Mouse (Mus musculus) heart, embryonic 16.5 days (tissue): ENCODE measurements around the gene Pomc. TPM values are rescaled to one million over a fixed set of nuclear protein-coding genes. Genes with fewer than 3 reads are reported as not detected.
A peak's percentile ranks its signal among the peaks of the same experiment; 100 is the strongest.

Experiments
- ATAC-seq: fragments of 200-750 bp; cut with Nextera tagmentation; replicated peaks from 2 replicates; pipeline ENCODE4 v1.8.0; 2017; ENCODE audit warnings: moderate number of reproducible peaks; ENCODE audit not compliant: insufficient read depth, low FRiP score; ENCODE audit errors: extremely low read depth
- H3K27ac ChIP-seq: fragments of 300-500 bp; sonication (generic); 2 replicates; pipeline ENCODE4 v1.5.1; 2014; ENCODE audit warnings: mild to moderate bottlenecking, low read length, control low read depth, moderate library complexity
- H3K27me3 ChIP-seq: fragments of 300-500 bp; sonication (generic); 2 replicates; pipeline ENCODE4 v1.6.1; 2014; ENCODE audit warnings: low read length, mixed read lengths; ENCODE audit not compliant: control insufficient read depth, insufficient read depth
- H3K36me3 ChIP-seq: fragments of 300-500 bp; sonication (generic); 2 replicates; pipeline ENCODE4 v1.6.1; 2014; ENCODE audit not compliant: control insufficient read depth, insufficient read depth
- H3K4me1 ChIP-seq: fragments of 300-500 bp; sonication (generic); 2 replicates; pipeline ENCODE4 v1.6.1; 2014; ENCODE audit warnings: low read length, mixed read lengths; ENCODE audit not compliant: control insufficient read depth, insufficient read depth
- H3K4me2 ChIP-seq: fragments of 300-500 bp; sonication (generic); 2 replicates; pipeline ENCODE4 v1.6.1; 2014; ENCODE audit warnings: low read depth, mild to moderate bottlenecking, control low read depth, low read length
- H3K4me3 ChIP-seq: fragments of 300-500 bp; sonication (generic); 2 replicates; pipeline ENCODE4 v1.5.1; 2014; ENCODE audit warnings: mild to moderate bottlenecking, control low read depth, low read length
- H3K9ac ChIP-seq: fragments of 300-500 bp; sonication (generic); 2 replicates; pipeline ENCODE4 v1.6.1; 2014; ENCODE audit warnings: low read length, control low read depth
- H3K9me3 ChIP-seq: fragments of 300-500 bp; sonication (generic); replicated peaks from 2 replicates; pipeline ENCODE4 v1.6.1; 2016; ENCODE audit warnings: low read length; ENCODE audit not compliant: control insufficient read depth
- WGBS: fragments of 180-500 bp; shearing (Covaris S2); extraction: QIAGEN DNeasy Blood & Tissue Kit; methylation state at CpG from one replicate; pipeline ENCODE4 v1.1.7; 2014; 5-methylcytosine and 5-hydroxymethylcytosine counted together
- polyA plus RNA-seq: library from polyadenylated mRNA; unstranded; fragments of >200 nt; fragmentation: Nextera tagmentation; extraction: Ambion mirVana; gene quantifications from 2 replicates; pipeline ENCODE4 v1.2.1, GENCODE M21; 2015

The Pomc gene
- polyA plus RNA-seq, 1 experiment from 2014 or later, result 1.3 TPM

DNA sequence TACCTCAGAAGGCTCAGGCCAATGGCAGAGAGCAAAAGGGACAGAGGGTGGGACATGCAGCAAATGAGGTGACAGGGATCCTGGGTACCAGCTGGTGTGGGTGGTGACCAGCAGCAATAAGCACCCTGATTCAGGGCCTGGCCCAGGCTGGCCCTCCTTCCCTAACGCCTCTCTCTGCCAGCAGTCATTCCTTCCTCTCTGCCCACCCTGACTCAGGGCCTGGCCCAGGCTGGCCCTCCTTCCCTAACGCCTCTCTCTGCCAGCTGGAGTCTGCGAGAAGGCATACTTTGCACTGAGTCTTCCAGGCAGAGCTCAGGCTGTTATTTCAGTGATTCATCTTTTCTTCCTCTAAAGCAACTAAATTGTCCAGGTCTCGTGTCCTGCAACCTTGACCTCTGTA, 52.4 kb downstream of the Pomc start:
- H3K9me3 ChIP-seq, result no peaks in the 10 kb centered on the region
- no peaks in the 10 kb centered on the region for H3K36me3 ChIP-seq
- H3K9ac ChIP-seq, result no peak overlapping the region
- no peak overlapping the region for H3K4me2 ChIP-seq
- no peak overlapping the region for H3K4me3 ChIP-seq
- ATAC-seq, result no peak
- WGBS, result 51% methylated on average over 4 of the region's 4 CpGs
- H3K4me1 ChIP-seq, result peaks cover 28% of the 10 kb centered on the region
- peak overlapping the region; percentile 63 for H3K27ac ChIP-seq
- no peaks in the 10 kb centered on the region for H3K27me3 ChIP-seq

DNA sequence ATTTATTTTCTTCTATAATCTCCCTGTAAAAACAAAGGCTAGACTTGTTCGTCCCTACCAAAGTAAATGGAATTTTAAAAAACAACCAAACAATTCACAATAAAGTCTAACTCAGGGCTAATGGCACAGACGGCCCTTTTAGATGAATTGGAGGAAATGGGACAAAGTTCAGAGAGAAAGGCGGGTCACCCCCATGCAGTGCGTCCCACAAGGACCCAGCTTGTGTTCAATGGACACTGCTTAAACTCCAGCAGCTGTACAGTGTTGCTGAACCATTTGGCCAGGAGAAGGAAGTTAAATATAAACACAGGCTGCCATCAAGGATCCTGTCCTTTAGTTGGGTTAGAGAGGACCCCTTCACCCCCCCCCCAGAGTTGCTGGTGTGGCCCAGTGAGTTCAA, 53.0 kb downstream of the Pomc start:
- H3K9me3 ChIP-seq, result no peaks in the 10 kb centered on the region
- H3K27me3 ChIP-seq, result no peaks in the 10 kb centered on the region
- no peaks in the 10 kb centered on the region for H3K36me3 ChIP-seq
- peak; percentile 33; the same call in 1 of the 2 replicates for ATAC-seq
- H3K4me2 ChIP-seq, result no peak overlapping the region
- WGBS, result 52% methylated on average over 4 of the region's 4 CpGs
- no peak overlapping the region for H3K9ac ChIP-seq
- no peak overlapping the region; the same call in 1 of the 2 replicates for H3K27ac ChIP-seq
- peaks cover 28% of the 10 kb centered on the region for H3K4me1 ChIP-seq
- H3K4me3 ChIP-seq, result no peak overlapping the region

DNA sequence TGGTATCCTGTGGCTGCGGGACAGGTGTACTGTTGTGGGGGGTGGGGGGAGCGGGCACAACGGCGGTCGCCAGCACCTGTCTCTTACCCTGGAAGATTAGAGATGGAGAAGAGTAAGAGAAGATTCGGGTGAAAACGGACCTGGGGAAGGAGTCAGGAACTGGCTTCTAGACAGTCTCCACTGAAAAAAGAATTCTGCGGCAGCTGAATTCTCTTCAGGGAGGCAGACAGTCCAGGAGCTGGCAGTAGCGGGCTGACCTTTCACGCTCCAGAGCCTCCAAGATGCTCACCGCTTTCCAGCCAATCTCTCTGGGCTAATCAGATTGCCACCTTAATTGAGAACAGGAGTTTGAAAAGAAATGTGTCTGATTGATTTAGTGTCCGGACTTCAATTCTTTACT, 54.0 kb downstream of the Pomc start:
- ATAC-seq, result no peak
- Histone ChIP-seq H3K9me3 (no peaks in the 10 kb centered on the region), H3K27me3 (no peaks in the 10 kb centered on the region), H3K4me2 (no peak overlapping the region), H3K27ac (no peak overlapping the region), H3K4me3 (no peak overlapping the region), H3K9ac (no peak overlapping the region), H3K4me1 (peaks cover 28% of the 10 kb centered on the region), H3K36me3 (no peaks in the 10 kb centered on the region)
- WGBS, result 73% methylated on average over 12 of the region's 12 CpGs

Other genes with a start within 250 kb of the Pomc start
- gene Dnmt3a, start 148.9 kb upstream of the Pomc start, polyA plus RNA-seq, result 55.1 and 82.6 TPM in 2 replicates
- gene Efr3b, start 84.0 kb downstream of the Pomc start, polyA plus RNA-seq, result 4.6 and 5.4 TPM in 2 replicates
- gene Dnajc27, start 127.6 kb downstream of the Pomc start, polyA plus RNA-seq, result 8.0 and 8.1 TPM in 2 replicates
- gene Adcy3, start 178.2 kb downstream of the Pomc start, polyA plus RNA-seq, result 4.4 and 5.0 TPM in 2 replicates